Mouse (Mus musculus) thymus, postnatal 10 days (tissue): ENCODE data around the gene Snap23.
A peak's percentile ranks its signal among the peaks of the same experiment; 100 is the strongest.

ENCODE experiments used
- DNase-seq, 2 experiments: peaks; one replicate each; pipeline ENCODE4 v3.0.0; 2021; ENCODE audit warnings: low spot score in 2 of 2

The Snap23 gene

GRCm38 (mm10) chr2:120589759-120590158 lies 22.3 kb downstream of the Snap23 start:
- DNase-seq, result no peak

- DNase-seq, result no peak
These were observed 24.8 kb downstream of the Snap23 start for GRCm38 (mm10) chr2:120592227-120592626.

GRCm38 (mm10) chr2:120597734-120598133 lies 30.3 kb downstream of the Snap23 start:
- no peak for DNase-seq

GRCm38 (mm10) chr2:120599506-120599905 lies 32.0 kb downstream of the Snap23 start:
- DNase-seq, result no peak

GRCm38 (mm10) chr2:120606021-120606690 lies 38.7 kb downstream of the Snap23 start:
- peak in 1 of 2 experiments; percentile 33 for DNase-seq

- DNase-seq, result peak; percentile 91 to 95
These were observed 41.6 kb downstream of the Snap23 start, which contains the start of the genes Haus2 and Lrrc57 for GRCm38 (mm10) chr2:120608830-120609723. TSS of gene Haus2 (plus strand) at chr2:120609383. TSS of gene Lrrc57 (minus strand) at chr2:120609520.

- DNase-seq, result no peak
These were observed 49.0 kb downstream of the Snap23 start for GRCm38 (mm10) chr2:120616279-120617163.

GRCm38 (mm10) chr2:120619538-120619937 lies 52.1 kb downstream of the Snap23 start:
- no peak for DNase-seq

GRCm38 (mm10) chr2:120622920-120623319 lies 55.4 kb downstream of the Snap23 start:
- no peak for DNase-seq

- DNase-seq, result no peak
These were observed 60.8 kb downstream of the Snap23 start for GRCm38 (mm10) chr2:120628076-120628865.

GRCm38 (mm10) chr2:120628886-120629735 lies 61.6 kb downstream of the Snap23 start, which contains the start of gene Stard9:
TSS of gene Stard9 (plus strand) at chr2:120629121.
- DNase-seq, result peak; percentile 96 to 98

GRCm38 (mm10) chr2:120630246-120630645 lies 62.8 kb downstream of the Snap23 start:
- DNase-seq, result no peak

- no peak for DNase-seq
These were observed 63.2 kb downstream of the Snap23 start for GRCm38 (mm10) chr2:120630655-120631054.

GRCm38 (mm10) chr2:120631521-120631920 lies 64.0 kb downstream of the Snap23 start:
- no peak for DNase-seq

- no peak for DNase-seq
These were observed 64.5 kb downstream of the Snap23 start for GRCm38 (mm10) chr2:120631957-120632356.

GRCm38 (mm10) chr2:120640835-120641234 lies 73.4 kb downstream of the Snap23 start:
- DNase-seq, result no peak

GRCm38 (mm10) chr2:120643836-120644235 lies 76.4 kb downstream of the Snap23 start:
- DNase-seq, result no peak

GRCm38 (mm10) chr2:120646777-120647176 lies 79.3 kb downstream of the Snap23 start:
- DNase-seq, result no peak
